Mouse (Mus musculus): ENCODE results near the gene Akr1c19. TPM values are rescaled to one million over a fixed set of nuclear protein-coding genes. Genes with fewer than 3 reads are reported as not detected.
"Not testable (repeated sequence)": the region's sequence is repeated elsewhere in the genome, so short reads cannot be mapped to it uniquely, and the experiment has no call there.

Gene Akr1c19
- total RNA-seq (2017): not detected in 3 replicates

- no peak for ATAC-seq (replicated peaks; ENCODE audit: insufficient number of reproducible peaks, low FRiP score, low TSS enrichment, poor library complexity, severe bottlenecking)
These were observed at the start of gene Akr1c19 for GRCm38 (mm10) chr13:4228441-4228840. Gene Akr1c19 (plus strand): TSS chr13:4228700.

- not testable (repeated sequence) for ATAC-seq (replicated peaks; ENCODE audit: insufficient number of reproducible peaks, low FRiP score, low TSS enrichment, poor library complexity, severe bottlenecking)
These were observed 47.2 kb upstream of the Akr1c19 start for GRCm38 (mm10) chr13:4181321-4181720.

- ATAC-seq (replicated peaks; ENCODE audit: insufficient number of reproducible peaks, low FRiP score, low TSS enrichment, poor library complexity, severe bottlenecking): no peak
These were observed 45.4 kb upstream of the Akr1c19 start for GRCm38 (mm10) chr13:4183116-4183515.

DNA sequence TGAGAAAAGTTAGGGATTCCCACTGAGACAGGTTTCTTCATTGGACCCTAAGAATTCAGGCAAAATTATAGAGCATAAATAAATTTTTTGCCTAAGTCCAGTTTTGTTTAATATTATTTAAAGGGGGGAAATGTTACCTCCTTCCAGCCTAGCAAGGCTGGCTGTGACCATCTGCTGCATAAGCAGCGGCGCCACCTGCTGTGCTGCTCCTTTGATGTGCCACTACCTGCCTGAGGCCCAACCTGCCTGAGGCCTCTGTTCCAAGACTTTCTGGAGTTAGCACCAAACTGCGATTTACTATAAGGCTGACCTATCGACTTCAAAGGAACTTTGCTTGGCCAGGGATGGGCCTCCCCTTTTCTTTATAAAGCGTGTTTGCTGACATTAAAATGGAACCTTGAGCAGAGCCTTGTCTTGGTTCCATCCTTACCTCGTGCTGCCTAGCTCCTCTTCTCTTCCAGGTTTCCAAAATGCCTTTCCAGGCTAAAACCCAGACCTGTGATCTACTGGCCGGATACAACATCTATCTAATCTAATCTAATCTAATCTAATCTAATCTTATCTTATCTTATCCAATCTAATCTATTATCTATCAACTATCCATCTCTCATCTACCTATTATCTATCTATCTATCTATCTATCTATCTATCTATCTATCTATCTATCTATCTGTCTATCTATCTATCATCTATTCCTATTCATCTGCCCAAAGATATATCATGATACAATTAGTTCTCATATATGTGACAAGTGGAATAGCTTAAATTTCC lies 41.7 kb upstream of the Akr1c19 start:
- not testable (repeated sequence) for ATAC-seq (replicated peaks; ENCODE audit: insufficient number of reproducible peaks, low FRiP score, low TSS enrichment, poor library complexity, severe bottlenecking)

DNA sequence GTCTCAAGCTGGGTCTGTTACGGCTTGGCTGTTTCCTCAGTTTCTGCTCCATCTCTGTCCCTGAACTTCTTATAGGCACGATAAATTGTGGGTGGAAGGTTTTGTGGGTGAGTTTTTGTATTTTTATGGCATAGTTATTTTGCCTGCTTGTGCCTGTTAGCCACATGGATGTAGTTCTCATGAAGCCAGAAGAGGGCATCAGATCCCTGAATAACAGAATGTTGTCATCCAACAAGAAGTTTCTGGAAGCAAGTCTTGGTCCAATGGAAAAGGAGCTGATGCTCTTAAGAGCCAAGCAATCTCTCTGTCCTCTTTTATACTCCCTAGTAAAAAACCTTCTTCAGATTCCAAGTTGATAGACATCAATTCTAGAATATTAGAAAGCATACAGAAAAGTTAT lies 40.3 kb upstream of the Akr1c19 start:
- no peak for ATAC-seq (replicated peaks; ENCODE audit: insufficient number of reproducible peaks, low FRiP score, low TSS enrichment, poor library complexity, severe bottlenecking)

DNA sequence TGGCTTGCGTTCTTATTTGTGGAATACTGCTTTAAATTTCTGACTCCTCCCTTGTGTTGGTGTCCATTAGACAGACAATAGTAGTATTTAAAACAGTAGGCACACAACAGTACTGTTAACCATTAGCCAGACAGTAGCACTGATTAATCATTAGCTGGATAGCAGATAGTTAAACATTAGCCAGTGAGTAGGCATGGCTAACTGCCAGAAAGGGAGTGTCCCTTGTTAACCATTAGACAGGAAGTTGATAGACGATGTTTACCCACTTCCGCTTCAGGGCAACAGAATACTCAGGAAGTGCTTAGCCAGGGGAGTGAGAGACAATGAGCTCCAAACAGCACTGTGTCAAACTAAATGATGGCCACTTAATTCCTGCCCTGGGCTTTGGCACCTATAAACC lies 37.6 kb upstream of the Akr1c19 start, which contains the start of gene Akr1c13:
TSS of gene Akr1c13 (plus strand) at position 247 of the 400 bp plus-strand sequence.
- ATAC-seq (replicated peaks; ENCODE audit: insufficient number of reproducible peaks, low FRiP score, low TSS enrichment, poor library complexity, severe bottlenecking): peak; percentile 88

DNA sequence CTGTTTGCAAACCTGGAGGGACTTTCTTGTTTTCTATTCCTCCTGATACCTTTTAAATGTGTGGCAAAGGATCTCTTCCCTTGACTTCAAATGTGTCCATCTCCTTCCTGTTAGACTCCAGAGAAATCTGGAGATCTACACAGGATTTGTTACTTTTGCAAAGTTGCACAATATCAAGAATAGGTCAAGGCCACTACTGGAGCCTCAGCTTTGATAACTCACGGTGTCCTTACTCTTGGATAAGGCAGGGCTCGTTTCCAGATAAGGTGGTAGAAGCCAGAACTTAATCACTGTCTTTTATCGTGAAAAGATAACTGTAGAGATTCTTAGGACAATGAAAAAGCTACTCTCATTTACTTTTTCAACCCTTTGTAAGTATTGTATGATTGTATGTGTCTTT lies 36.0 kb upstream of the Akr1c19 start:
- ATAC-seq (replicated peaks; ENCODE audit: insufficient number of reproducible peaks, low FRiP score, low TSS enrichment, poor library complexity, severe bottlenecking): no peak

DNA sequence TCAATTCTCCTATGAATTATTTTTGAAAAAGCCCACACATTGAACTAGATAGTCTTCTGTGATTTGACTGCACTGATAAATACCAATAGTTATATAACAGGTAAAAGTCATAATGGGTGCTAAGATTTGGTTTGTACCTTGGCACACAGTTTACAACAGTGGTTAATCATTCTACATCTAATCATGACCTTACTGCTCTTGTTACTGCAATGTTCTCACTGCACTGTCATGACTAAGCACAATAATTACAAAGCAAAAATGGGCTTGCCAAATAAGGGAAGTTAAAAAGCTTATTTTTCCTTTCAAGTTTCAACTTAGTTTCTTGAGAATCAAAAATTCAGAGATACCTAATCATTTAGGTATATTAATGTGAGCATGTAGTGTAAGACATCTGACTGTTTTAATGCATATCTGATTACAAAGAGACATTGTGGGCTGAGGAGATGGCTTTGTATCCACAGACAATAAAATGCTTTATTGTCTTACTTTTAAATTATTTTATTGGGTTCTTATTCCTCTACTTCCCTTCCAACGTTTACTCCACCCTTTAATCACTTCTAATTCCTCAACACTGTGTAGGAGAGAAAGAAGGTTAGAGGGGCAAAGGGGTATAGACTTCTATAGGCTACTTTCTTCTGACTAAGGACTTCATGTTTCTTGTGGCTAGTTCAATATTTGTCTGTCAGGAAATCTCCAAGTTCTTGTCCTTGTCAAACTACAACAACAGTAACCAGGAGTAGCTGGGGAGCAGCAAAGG lies 22.2 kb upstream of the Akr1c19 start:
- ATAC-seq (replicated peaks; ENCODE audit: insufficient number of reproducible peaks, low FRiP score, low TSS enrichment, poor library complexity, severe bottlenecking): no peak

- ATAC-seq (replicated peaks; ENCODE audit: insufficient number of reproducible peaks, low FRiP score, low TSS enrichment, poor library complexity, severe bottlenecking): no peak
These were observed 16.8 kb upstream of the Akr1c19 start for GRCm38 (mm10) chr13:4211560-4212299.

DNA sequence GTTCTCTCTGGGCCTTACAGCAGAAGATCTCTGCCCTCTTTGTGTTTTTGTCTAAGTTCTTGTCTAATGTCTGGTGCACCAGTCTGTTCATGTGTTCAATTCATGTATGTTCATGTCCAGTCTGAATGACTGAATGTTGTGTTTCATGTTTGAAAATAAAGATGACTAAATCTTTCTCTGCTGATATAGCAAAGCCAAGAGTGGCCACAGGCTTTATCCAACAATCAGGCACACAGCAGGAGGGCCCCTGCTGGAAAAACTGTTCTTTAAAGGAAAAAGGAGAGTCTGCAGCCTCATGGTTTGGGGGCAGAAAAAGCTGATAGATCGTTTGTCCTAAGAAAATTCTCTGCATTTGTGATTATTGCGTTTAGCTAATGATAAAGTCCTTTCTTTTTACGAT lies 16.2 kb upstream of the Akr1c19 start:
- ATAC-seq (replicated peaks; ENCODE audit: insufficient number of reproducible peaks, low FRiP score, low TSS enrichment, poor library complexity, severe bottlenecking): no peak

GRCm38 (mm10) chr13:4215496-4215895 lies 13.0 kb upstream of the Akr1c19 start:
- not testable (repeated sequence) for ATAC-seq (replicated peaks; ENCODE audit: insufficient number of reproducible peaks, low FRiP score, low TSS enrichment, poor library complexity, severe bottlenecking)

- no peak for ATAC-seq (replicated peaks; ENCODE audit: insufficient number of reproducible peaks, low FRiP score, low TSS enrichment, poor library complexity, severe bottlenecking)
These were observed 2.5 kb downstream of the Akr1c19 start for GRCm38 (mm10) chr13:4230841-4231623.

DNA sequence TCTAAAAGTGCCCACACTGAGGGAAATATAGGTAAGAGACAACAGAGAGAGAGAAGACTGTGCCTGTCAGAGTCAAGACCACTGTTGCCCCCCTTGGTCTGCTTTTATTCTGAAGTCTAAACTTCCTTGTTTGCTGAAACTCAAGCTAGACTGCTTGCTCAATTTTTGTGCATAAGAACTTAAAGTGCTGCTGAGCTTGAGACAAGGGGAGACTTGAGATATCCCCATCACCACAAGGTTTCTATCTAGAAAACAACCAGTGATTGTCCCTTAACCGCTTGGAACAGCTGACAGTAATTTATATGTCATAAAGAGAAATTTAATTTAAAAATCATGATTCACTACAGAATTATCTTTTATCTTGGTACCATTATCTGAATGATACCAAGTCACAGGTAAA lies 4.6 kb downstream of the Akr1c19 start:
- no peak for ATAC-seq (replicated peaks; ENCODE audit: insufficient number of reproducible peaks, low FRiP score, low TSS enrichment, poor library complexity, severe bottlenecking)

GRCm38 (mm10) chr13:4233536-4234172 lies 5.2 kb downstream of the Akr1c19 start:
- ATAC-seq (replicated peaks; ENCODE audit: insufficient number of reproducible peaks, low FRiP score, low TSS enrichment, poor library complexity, severe bottlenecking): no peak

DNA sequence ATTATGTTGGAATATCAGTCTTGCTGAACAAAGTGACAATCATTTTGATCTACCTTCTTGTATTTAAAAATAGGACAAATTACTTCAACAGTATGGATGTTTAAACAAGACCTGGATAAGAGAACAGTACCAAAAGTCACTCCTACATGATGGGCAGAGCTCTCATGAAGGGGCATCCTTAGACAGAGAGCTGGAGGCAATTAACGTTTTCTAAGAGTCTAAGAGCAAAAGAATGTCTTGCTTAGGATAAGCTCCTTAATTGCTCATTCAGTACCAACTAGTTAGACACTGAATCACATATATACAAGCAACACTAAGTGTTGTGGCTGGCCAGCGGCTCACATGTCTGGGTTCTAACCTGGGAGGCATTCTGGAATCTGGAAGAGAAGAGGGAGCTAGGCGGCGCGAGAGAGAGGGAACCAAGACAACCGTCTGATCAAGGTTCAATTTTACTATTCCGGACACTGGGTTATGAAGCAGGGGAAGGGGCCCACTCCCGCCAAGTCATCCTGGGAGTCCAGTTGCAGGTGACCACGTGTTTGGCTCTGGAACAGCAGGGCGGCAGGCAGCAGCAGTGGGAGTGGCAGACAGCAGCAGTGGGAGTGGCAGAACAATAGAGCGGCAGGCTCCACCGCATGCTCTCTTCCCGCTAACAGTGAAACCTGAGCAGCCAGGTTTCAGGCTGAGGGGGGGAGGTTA lies 16.5 kb downstream of the Akr1c19 start:
- ATAC-seq (replicated peaks; ENCODE audit: insufficient number of reproducible peaks, low FRiP score, low TSS enrichment, poor library complexity, severe bottlenecking): no peak

- ATAC-seq (replicated peaks; ENCODE audit: insufficient number of reproducible peaks, low FRiP score, low TSS enrichment, poor library complexity, severe bottlenecking): no peak
These were observed 20.8 kb downstream of the Akr1c19 start for GRCm38 (mm10) chr13:4249347-4249746.

DNA sequence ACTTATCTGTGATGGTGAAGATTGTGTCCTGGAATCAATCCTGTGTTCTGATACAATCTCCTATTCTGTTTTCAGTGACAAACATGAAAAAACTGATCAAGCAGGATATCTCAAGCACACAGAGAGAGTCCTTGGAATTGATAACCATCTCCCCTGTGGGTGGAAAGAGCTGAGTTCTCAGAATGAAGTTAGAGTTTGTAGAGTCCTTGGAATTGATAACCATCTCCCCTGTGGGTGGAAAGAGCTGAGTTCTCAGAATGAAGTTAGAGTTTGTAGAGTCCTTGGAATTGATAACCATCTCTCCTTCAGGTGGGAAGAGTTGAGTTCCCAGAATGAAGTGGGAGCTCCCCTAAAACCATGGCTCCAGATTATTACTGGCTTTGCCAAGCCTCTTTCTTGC lies 28.4 kb downstream of the Akr1c19 start:
- not testable (repeated sequence) for ATAC-seq (replicated peaks; ENCODE audit: insufficient number of reproducible peaks, low FRiP score, low TSS enrichment, poor library complexity, severe bottlenecking)

- no peak for ATAC-seq (replicated peaks; ENCODE audit: insufficient number of reproducible peaks, low FRiP score, low TSS enrichment, poor library complexity, severe bottlenecking)
These were observed 28.8 kb downstream of the Akr1c19 start for GRCm38 (mm10) chr13:4257349-4257748.

Data from monocyte, adult 5-6 weeks (primary cell).